Mouse (Mus musculus) limb, embryonic 14.5 days (tissue): ENCODE data around the gene Tnfaip1. TPM values are rescaled to one million over a fixed set of nuclear protein-coding genes. Genes with fewer than 3 reads are reported as not detected.

Experiments
- ATAC-seq: fragments of 200-750 bp; cut with Nextera tagmentation; 2 replicates; pipeline ENCODE4 v1.8.0; 2017; ENCODE audit warnings: low read depth, moderate number of reproducible peaks, moderate TSS enrichment; ENCODE audit not compliant: low FRiP score
- DNase-seq: peaks from one replicate; pipeline ENCODE4 v3.0.0-alpha.2; 2015; ENCODE audit warnings: low spot score
- H3K27ac ChIP-seq: fragments of 300-500 bp; sonication (generic); replicated peaks from 2 replicates; pipeline ENCODE4 v1.5.1; 2014; ENCODE audit warnings: low read depth, mild to moderate bottlenecking, low read length, moderate library complexity, mixed read lengths
- H3K27me3 ChIP-seq: fragments of 300-500 bp; sonication (generic); 2 replicates; pipeline ENCODE4 v1.6.1; 2014; ENCODE audit warnings: low read length, mixed read lengths; ENCODE audit not compliant: control insufficient read depth, insufficient read depth
- H3K36me3 ChIP-seq: fragments of 300-500 bp; sonication (generic); 2 replicates; pipeline ENCODE4 v1.6.1; 2014; ENCODE audit warnings: mild to moderate bottlenecking, low read length, moderate library complexity, mixed read lengths; ENCODE audit not compliant: control insufficient read depth, insufficient read depth
- H3K4me1 ChIP-seq: fragments of 300-500 bp; sonication (generic); 2 replicates; pipeline ENCODE4 v1.6.1; 2014; ENCODE audit warnings: antibody characterized with exemption, low read length, mixed read lengths; ENCODE audit not compliant: control insufficient read depth, insufficient read depth
- H3K4me2 ChIP-seq: fragments of 300-500 bp; sonication (generic); replicated peaks from 2 replicates; pipeline ENCODE4 v1.6.1; 2014; ENCODE audit warnings: low read depth, mild to moderate bottlenecking, low read length, moderate library complexity; ENCODE audit not compliant: severe bottlenecking
- H3K4me3 ChIP-seq: fragments of 300-500 bp; sonication (generic); replicated peaks from 2 replicates; pipeline ENCODE4 v1.5.1; 2014; ENCODE audit warnings: low read length
- H3K9ac ChIP-seq: fragments of 300-500 bp; sonication (generic); 2 replicates; pipeline ENCODE4 v1.6.1; 2014; ENCODE audit warnings: mild to moderate bottlenecking, low read depth, low read length, moderate library complexity; ENCODE audit not compliant: severe bottlenecking
- H3K9me3 ChIP-seq: fragments of 300-500 bp; sonication (generic); 2 replicates; pipeline ENCODE4 v1.6.1; 2016; ENCODE audit warnings: low read length; ENCODE audit not compliant: control insufficient read depth
- POLR2A ChIP-seq: fragments of 200-500 bp; IDR thresholded peaks from 2 replicates; pipeline ENCODE4 v1.8.0; 2012; ENCODE audit warnings: inconsistent platforms, mild to moderate bottlenecking, moderate library complexity, borderline replicate concordance; ENCODE audit not compliant: insufficient read depth, insufficient read length; ENCODE audit errors: extremely low read depth
- WGBS: fragments of 180-500 bp; shearing (Covaris S2); extraction: QIAGEN DNeasy Blood & Tissue Kit; methylation state at CpG from one replicate; pipeline ENCODE4 v1.1.7; 2014; 5-methylcytosine and 5-hydroxymethylcytosine counted together
- polyA plus RNA-seq, 2 experiments: library from polyadenylated mRNA; depleted of rRNA in 1 of 2; stranded (reverse) in 1 of 2; unstranded in 1 of 2; fragments of >200 nt; fragmentation: Nextera tagmentation in 1 of 2; extraction: Ambion mirVana in 1 of 2; gene quantifications; 2 replicates each; pipeline versions ENCODE4 v1.2.1 to v1.2.3; 2012 to 2014

The Tnfaip1 gene
- polyA plus RNA-seq, 2 experiments, result 55.7 to 83.4 TPM

GRCm38 (mm10) chr11:78571854-78572253, 35.7 kb upstream of the Tnfaip1 start:
- H3K9ac ChIP-seq, result no peak overlapping the region
- H3K9me3 ChIP-seq, result no peaks in the 10 kb centered on the region
- peaks cover 56% of the 10 kb centered on the region for H3K36me3 ChIP-seq
- ATAC-seq (no peak), DNase-seq (no peak)
- no peak overlapping the region for H3K4me3 ChIP-seq
- no peaks in the 10 kb centered on the region for H3K4me1 ChIP-seq
- no peaks in the 10 kb centered on the region for H3K27me3 ChIP-seq
- no peak for TF ChIP-seq POLR2A
- no peak overlapping the region for H3K4me2 ChIP-seq
- H3K27ac ChIP-seq, result no peak overlapping the region
- 92% methylated on average over 6 of the region's 6 CpGs for WGBS

GRCm38 (mm10) chr11:78571441-78571840, 35.3 kb upstream of the Tnfaip1 start:
- Histone ChIP-seq H3K4me3 (no peak overlapping the region), H3K4me2 (no peak overlapping the region), H3K27me3 (no peaks in the 10 kb centered on the region), H3K9ac (no peak overlapping the region), H3K9me3 (no peaks in the 10 kb centered on the region), H3K27ac (no peak overlapping the region), H3K4me1 (no peaks in the 10 kb centered on the region), H3K36me3 (peaks cover 56% of the 10 kb centered on the region)
- ATAC-seq, result no peak
- WGBS, result 95% methylated on average over 8 of the region's 8 CpGs
- DNase-seq, result no peak
- TF ChIP-seq POLR2A, result no peak

GRCm38 (mm10) chr11:78569806-78570205, 33.7 kb upstream of the Tnfaip1 start:
- H3K9ac ChIP-seq, result no peak overlapping the region
- no peaks in the 10 kb centered on the region for H3K4me1 ChIP-seq
- peaks cover 40% of the 10 kb centered on the region for H3K36me3 ChIP-seq
- H3K27ac ChIP-seq, result no peak overlapping the region
- H3K4me3 ChIP-seq, result no peak overlapping the region
- ATAC-seq (no peak), DNase-seq (no peak)
- H3K27me3 ChIP-seq, result no peaks in the 10 kb centered on the region
- TF ChIP-seq POLR2A, result no peak
- 73% methylated on average over 3 of the region's 3 CpGs for WGBS
- no peaks in the 10 kb centered on the region for H3K9me3 ChIP-seq
- H3K4me2 ChIP-seq, result no peak overlapping the region

GRCm38 (mm10) chr11:78568827-78569226, 32.7 kb upstream of the Tnfaip1 start:
- Histone ChIP-seq H3K27ac (no peak overlapping the region), H3K36me3 (peaks cover 36% of the 10 kb centered on the region), H3K4me2 (no peak overlapping the region), H3K9ac (no peak overlapping the region), H3K9me3 (no peaks in the 10 kb centered on the region), H3K4me3 (no peak overlapping the region), H3K4me1 (no peaks in the 10 kb centered on the region), H3K27me3 (no peaks in the 10 kb centered on the region)
- ATAC-seq (no peak), DNase-seq (no peak)
- 87% methylated on average over 10 of the region's 10 CpGs for WGBS
- no peak for TF ChIP-seq POLR2A

GRCm38 (mm10) chr11:78567614-78568013, 31.5 kb upstream of the Tnfaip1 start:
- DNase-seq (no peak), ATAC-seq (no peak)
- Histone ChIP-seq H3K9ac (no peak overlapping the region), H3K27ac (no peak overlapping the region), H3K9me3 (no peaks in the 10 kb centered on the region), H3K4me2 (no peak overlapping the region), H3K4me3 (no peak overlapping the region), H3K27me3 (no peaks in the 10 kb centered on the region), H3K36me3 (peaks cover 29% of the 10 kb centered on the region), H3K4me1 (no peaks in the 10 kb centered on the region)
- WGBS, result 89% methylated on average over 6 of the region's 6 CpGs
- no peak for TF ChIP-seq POLR2A

GRCm38 (mm10) chr11:78566775-78567174, 30.6 kb upstream of the Tnfaip1 start:
- Histone ChIP-seq H3K4me1 (no peaks in the 10 kb centered on the region), H3K27ac (no peak overlapping the region), H3K27me3 (no peaks in the 10 kb centered on the region), H3K9ac (no peak overlapping the region), H3K4me3 (no peak overlapping the region), H3K9me3 (no peaks in the 10 kb centered on the region), H3K36me3 (peaks cover 21% of the 10 kb centered on the region), H3K4me2 (no peak overlapping the region)
- no peak for TF ChIP-seq POLR2A
- ATAC-seq, result no peak
- 56% methylated on average over 6 of the region's 6 CpGs for WGBS
- DNase-seq, result no peak
